Mouse (Mus musculus): Measurements from ENCODE around the gene Igfbpl1. TPM values are rescaled to one million over a fixed set of nuclear protein-coding genes. Genes with fewer than 3 reads are reported as not detected.
A peak's percentile ranks its signal among the peaks of the same experiment; 100 is the strongest.

Igfbpl1 gene
- polyA plus RNA-seq, 1 experiment from 2014 or later: 24.7 TPM

DNA sequence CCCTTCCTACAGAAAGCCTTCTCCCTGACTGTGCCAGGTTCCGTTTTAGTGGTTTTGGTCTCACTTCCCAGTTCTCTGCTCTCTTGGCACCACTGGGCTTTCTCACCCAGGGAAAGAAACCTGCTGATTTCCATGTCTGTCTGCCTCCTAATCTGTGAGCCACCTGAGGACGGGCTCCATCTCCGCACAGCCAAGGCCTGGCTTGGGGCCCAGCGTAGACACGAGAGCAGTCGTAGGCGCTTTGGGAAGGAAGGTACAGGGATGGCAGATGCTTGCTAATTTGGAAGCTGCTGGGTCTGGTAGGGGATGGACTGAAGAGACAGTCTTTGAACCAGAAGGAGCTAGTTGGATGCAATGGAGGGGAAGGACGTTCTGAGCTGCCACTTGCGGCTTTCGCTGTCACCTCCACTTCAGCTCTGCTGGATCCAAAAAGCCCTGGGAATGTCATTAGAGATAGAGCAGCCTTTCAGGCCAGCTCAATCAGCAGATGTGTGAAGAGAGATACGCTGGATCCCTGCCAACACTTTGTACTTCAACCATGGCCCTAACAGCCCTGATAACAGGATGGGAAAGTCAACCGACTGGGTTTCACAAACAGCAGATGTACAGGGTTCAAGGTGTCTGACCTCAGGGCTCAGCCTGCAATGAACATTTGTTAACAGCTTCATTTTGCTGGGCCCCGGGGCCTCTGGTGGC, 37.3 kb downstream of the Igfbpl1 start:
- WGBS: 68% methylated on average over 13 of the region's 13 CpGs
- ATAC-seq (ENCODE audit: low FRiP score): no peak
- Histone ChIP-seq H3K9ac (replicated peaks) (no peak overlapping the region), H3K36me3 (no peaks in the 10 kb centered on the region), H3K4me3 (replicated peaks) (no peak overlapping the region), H3K4me1 (peaks cover 17% of the 10 kb centered on the region), H3K27ac (replicated peaks) (no peak overlapping the region), H3K27me3 (replicated peaks) (no peaks in the 10 kb centered on the region), H3K9me3 (replicated peaks) (no peaks in the 10 kb centered on the region), H3K4me2 (no peak overlapping the region)

DNA sequence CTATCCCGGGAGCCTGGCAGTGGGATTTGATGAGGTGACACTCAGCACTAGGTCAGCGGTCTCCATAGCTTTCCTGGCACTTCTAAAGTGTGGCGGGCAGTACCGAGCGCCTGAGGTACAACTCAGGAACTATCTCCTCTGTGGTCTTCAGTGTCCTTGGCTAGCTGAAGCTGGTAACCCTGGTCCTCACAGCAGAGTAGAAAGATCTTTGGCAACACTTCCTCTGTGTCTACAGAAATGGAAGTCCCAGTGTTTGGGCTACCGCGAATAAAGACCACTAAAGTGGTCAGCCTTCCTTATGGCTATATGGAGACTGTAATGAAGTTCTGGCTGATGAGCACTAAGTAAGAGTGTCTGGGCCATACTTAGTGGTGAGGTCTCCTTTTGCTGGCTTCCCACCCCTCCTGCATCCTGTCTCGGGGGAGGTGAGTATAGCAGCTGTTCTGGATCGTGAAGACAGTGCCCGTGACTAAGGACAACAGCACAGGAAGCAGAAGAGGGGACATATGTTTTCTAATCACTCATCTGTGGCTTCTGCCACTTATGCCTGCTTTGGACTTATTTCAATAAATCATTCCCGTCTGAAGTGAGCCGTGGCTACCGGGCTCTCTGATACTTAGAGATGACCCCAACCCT, 38.2 kb downstream of the Igfbpl1 start:
- Histone ChIP-seq H3K4me2 (no peak overlapping the region), H3K9me3 (replicated peaks) (no peaks in the 10 kb centered on the region), H3K36me3 (no peaks in the 10 kb centered on the region), H3K4me1 (peaks cover 17% of the 10 kb centered on the region), H3K4me3 (replicated peaks) (no peak overlapping the region), H3K27me3 (replicated peaks) (no peaks in the 10 kb centered on the region), H3K27ac (replicated peaks) (no peak overlapping the region), H3K9ac (replicated peaks) (no peak overlapping the region)
- 76% methylated on average over 13 of the region's 13 CpGs for WGBS
- ATAC-seq (ENCODE audit: low FRiP score): no peak

DNA sequence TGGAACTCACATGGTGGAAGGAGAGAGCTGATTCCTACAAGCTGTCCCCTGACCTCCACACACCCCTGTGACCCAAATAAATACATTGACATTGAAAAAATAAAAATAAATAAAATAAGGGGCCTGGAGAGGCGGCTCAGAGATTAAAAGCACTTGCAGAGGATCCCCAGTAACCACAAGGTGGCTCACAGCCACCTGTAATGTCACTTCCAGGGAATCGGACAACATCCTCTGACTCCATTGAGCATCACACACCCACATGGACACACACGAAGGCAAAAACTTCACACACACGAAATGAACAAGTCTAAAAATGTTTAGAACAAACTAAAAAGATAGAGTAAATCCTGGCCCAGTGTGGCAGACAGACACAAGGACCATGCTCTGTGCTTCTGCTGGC, 40.0 kb downstream of the Igfbpl1 start:
- Histone ChIP-seq H3K4me1 (peaks cover 17% of the 10 kb centered on the region), H3K4me3 (replicated peaks) (no peak overlapping the region), H3K4me2 (no peak overlapping the region), H3K36me3 (no peaks in the 10 kb centered on the region), H3K9ac (replicated peaks) (no peak overlapping the region), H3K27me3 (replicated peaks) (no peaks in the 10 kb centered on the region), H3K27ac (replicated peaks) (no peak overlapping the region), H3K9me3 (replicated peaks) (no peaks in the 10 kb centered on the region)
- no peak for ATAC-seq (ENCODE audit: low FRiP score)
- 58% methylated on average over 4 of the region's 4 CpGs for WGBS

DNA sequence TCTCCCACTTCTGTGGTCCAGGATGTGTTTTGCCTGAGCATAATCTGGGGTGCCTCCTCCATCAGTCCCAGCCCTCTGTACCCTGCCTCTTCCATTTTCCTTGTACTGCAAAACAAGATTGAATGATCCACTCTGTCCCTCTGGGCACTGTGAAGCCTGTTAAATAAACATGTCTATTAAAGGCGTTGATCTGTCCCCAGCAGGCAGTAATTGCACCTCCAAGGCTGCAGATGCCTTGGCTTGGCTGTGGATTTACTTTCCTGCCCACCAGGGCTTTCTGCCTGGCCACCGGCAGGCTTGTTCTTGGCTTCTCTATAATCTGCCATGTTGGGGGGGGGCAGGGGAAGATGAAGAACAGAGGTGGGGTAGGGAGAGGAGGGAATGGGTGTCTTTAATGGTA, 40.8 kb downstream of the Igfbpl1 start:
- 11% methylated on average over 2 of the region's 2 CpGs for WGBS

DNA sequence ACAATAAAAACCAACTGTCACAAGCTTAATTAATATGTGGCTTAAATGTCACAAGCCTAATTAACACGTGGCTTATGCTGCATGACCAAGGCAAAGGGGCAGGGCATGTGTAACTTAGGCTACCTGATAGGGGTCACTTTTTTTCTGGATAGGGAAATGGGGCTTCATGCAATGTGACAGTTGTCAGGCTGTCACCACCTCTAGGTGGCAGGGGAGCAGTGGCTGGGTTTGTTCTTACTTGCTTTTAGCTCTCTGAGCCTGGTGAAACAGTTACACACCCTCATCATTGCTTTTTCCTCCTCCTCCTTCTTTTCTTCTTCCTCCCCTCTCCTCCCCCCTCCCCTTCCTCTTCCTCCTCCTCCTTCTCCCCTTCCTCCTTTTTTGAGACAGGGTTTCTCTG, 43.1 kb downstream of the Igfbpl1 start:
- Histone ChIP-seq H3K9ac (replicated peaks) (no peak overlapping the region), H3K36me3 (no peaks in the 10 kb centered on the region), H3K4me1 (peaks cover 6% of the 10 kb centered on the region), H3K4me2 (no peak overlapping the region), H3K4me3 (replicated peaks) (no peak overlapping the region), H3K27ac (replicated peaks) (no peak overlapping the region), H3K27me3 (replicated peaks) (no peaks in the 10 kb centered on the region), H3K9me3 (replicated peaks) (no peaks in the 10 kb centered on the region)
- WGBS: 62% methylated on average over 1 of the region's 1 CpGs
- no peak for ATAC-seq (ENCODE audit: low FRiP score)

More for the DNA sequence above, 40.8 kb downstream of the Igfbpl1 start:
- no peaks in the 10 kb centered on the region for H3K27me3 ChIP-seq (replicated peaks)
- H3K4me2 ChIP-seq: no peak overlapping the region
- H3K4me1 ChIP-seq: peaks cover 17% of the 10 kb centered on the region
- H3K9me3 ChIP-seq (replicated peaks): no peaks in the 10 kb centered on the region
- ATAC-seq (ENCODE audit: low FRiP score): no peak
- no peak overlapping the region for H3K9ac ChIP-seq (replicated peaks)
- H3K36me3 ChIP-seq: no peaks in the 10 kb centered on the region
- H3K4me3 ChIP-seq (replicated peaks): no peak overlapping the region
- no peak overlapping the region for H3K27ac ChIP-seq (replicated peaks)

DNA sequence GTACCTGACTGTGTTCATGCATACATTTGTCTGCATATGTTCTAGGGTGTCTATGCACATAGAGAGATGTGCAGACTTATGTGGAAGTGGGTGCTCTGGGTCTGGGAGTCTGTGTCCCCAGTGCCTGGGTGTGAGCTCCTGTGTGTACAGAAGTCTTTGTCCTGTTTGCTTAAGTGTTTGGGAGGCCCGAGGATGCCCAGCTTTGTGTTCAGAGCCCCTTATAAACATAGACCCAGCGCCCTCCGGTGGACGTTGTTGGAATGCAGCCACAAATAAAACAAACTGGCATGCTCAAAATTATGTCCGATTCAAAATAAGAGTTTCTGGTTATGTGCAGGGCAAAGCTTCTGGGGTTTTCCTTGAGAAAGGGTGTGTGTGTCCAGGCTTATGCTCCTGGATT, 55.1 kb downstream of the Igfbpl1 start:
- Histone ChIP-seq H3K4me1 (peaks cover 34% of the 10 kb centered on the region), H3K27me3 (replicated peaks) (peaks cover 3% of the 10 kb centered on the region; the same call in 1 of the 2 replicates), H3K4me3 (replicated peaks) (no peak overlapping the region), H3K27ac (replicated peaks) (no peak overlapping the region), H3K4me2 (no peak overlapping the region), H3K9ac (replicated peaks) (no peak overlapping the region), H3K9me3 (replicated peaks) (no peaks in the 10 kb centered on the region), H3K36me3 (no peaks in the 10 kb centered on the region)
- 4% methylated on average over 5 of the region's 5 CpGs for WGBS
- peak; percentile 65 for ATAC-seq (ENCODE audit: low FRiP score)

DNA sequence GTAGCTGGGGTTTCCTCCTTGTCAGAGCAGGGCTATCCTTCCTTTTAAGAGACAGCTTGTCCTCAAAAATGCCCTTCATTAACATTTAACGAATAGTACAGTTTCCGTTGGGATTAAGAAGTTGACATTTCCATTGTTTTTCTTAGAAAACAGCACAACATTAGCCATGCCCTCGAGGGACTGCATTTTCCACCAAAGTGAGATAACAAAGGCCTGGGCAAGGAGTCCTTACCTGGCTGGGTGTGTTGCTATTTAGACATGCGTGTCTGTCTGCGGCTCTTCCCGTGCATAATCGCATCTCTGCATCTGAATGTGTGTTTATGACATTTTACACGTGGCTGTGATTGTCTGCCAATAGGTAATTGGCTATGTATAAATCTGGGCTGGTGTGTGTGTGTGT, 55.5 kb downstream of the Igfbpl1 start:
- ATAC-seq (ENCODE audit: low FRiP score): peak; percentile 10; the same call in 1 of the 2 replicates
- 19% methylated on average over 8 of the region's 8 CpGs for WGBS
- H3K4me3 ChIP-seq (replicated peaks): no peak overlapping the region
- H3K9me3 ChIP-seq (replicated peaks): no peaks in the 10 kb centered on the region
- no peak overlapping the region for H3K9ac ChIP-seq (replicated peaks)
- H3K27me3 ChIP-seq (replicated peaks): peaks cover 3% of the 10 kb centered on the region; the same call in 1 of the 2 replicates
- peaks cover 38% of the 10 kb centered on the region for H3K4me1 ChIP-seq
- H3K36me3 ChIP-seq: no peaks in the 10 kb centered on the region
- no peak overlapping the region for H3K4me2 ChIP-seq
- no peak overlapping the region for H3K27ac ChIP-seq (replicated peaks)

DNA sequence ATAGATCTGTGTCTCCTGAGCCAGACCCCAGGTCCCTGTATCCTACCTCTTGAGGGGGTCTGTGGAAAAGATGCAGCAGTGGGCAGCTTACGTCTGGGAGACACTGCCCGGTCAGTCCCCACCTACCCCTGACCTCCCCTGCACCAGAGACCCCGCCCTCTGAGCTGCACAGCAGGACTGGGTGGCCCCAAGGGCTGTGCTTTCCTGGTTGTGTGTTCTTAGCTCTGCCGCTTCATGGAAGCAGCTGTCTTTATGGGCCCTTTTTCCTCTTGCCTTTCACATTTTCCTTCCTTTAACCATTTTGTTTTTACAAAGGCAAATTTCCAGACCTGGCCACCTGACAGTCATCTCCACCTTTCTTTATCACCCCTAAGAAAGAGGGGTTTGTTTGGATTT, 56.1 kb downstream of the Igfbpl1 start:
- no peaks in the 10 kb centered on the region for H3K36me3 ChIP-seq
- no peak overlapping the region for H3K4me2 ChIP-seq
- H3K4me1 ChIP-seq: peaks cover 44% of the 10 kb centered on the region
- WGBS: 22% methylated on average over 4 of the region's 4 CpGs
- H3K27ac ChIP-seq (replicated peaks): no peak overlapping the region
- H3K9ac ChIP-seq (replicated peaks): no peak overlapping the region
- no peak for ATAC-seq (ENCODE audit: low FRiP score)
- H3K27me3 ChIP-seq (replicated peaks): peaks cover 3% of the 10 kb centered on the region; the same call in 1 of the 2 replicates
- H3K9me3 ChIP-seq (replicated peaks): no peaks in the 10 kb centered on the region
- H3K4me3 ChIP-seq (replicated peaks): no peak overlapping the region

DNA sequence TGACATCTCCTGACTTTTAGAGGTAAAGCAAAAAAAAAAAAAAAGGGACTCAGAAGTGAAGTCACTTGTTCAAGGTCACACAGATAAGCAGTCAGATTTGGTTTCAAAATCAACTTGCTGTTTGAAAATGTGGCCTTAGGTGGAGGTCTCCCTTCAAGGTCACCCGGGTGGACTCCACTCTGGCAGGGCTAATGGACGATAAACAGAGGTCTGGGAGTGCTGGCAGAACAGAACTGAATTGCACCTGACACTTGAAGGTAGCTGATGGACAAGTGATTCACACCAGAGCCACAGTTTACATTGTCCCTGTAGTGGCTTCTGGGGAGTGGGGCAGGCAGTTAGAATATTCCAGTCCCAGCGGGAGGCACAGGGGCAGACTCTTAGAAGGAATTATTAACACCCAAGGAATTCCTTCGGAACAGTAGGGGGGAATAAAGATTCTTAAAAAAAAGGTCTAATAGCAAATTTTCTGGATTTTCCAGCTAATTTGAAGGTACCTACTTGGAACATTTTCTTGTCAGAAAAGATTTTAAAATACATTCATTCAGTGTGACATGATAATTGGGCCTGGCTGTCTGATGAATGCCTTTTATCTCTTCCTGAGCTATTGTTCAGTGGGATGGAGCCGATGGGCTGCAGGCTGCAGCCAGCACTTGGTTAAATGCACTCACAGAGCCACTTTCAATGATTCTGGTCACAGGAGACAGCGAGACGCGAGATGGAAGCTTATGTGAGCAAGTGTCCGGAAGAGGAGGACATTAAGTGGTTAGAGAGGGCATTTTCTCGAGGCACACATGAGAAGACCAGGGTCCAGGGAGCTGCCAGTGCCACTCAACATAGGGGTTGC, 56.7 kb downstream of the Igfbpl1 start:
- H3K36me3 ChIP-seq: no peaks in the 10 kb centered on the region
- no peak overlapping the region for H3K4me3 ChIP-seq (replicated peaks)
- H3K4me1 ChIP-seq: peaks cover 50% of the 10 kb centered on the region
- no peak overlapping the region for H3K27ac ChIP-seq (replicated peaks)
- WGBS: 13% methylated on average over 10 of the region's 10 CpGs
- no peak overlapping the region for H3K9ac ChIP-seq (replicated peaks)
- no peak overlapping the region for H3K4me2 ChIP-seq
- no peaks in the 10 kb centered on the region for H3K9me3 ChIP-seq (replicated peaks)
- H3K27me3 ChIP-seq (replicated peaks): peaks cover 3% of the 10 kb centered on the region; the same call in 1 of the 2 replicates
- ATAC-seq (ENCODE audit: low FRiP score): no peak

DNA sequence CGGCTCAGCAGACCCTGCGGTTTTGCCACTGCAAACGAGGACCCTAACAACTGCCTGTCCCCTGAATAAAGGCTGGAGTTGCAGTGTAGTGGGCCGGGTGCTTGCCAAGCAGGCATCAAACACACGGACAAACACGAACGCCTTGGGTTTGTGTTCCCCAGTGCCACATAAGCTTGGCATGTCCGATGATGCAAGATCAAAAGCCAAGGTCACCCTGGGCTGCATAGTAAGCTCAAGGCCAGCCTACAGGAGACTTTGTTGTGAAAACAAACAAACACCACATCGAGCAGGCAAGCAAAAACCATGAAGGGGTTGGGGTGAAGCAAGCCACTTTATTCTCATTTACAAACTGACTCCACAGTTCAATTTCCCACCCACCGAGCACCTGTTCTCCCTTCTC, 57.6 kb downstream of the Igfbpl1 start:
- Histone ChIP-seq H3K4me2 (no peak overlapping the region), H3K36me3 (no peaks in the 10 kb centered on the region), H3K4me1 (peaks cover 59% of the 10 kb centered on the region), H3K4me3 (replicated peaks) (no peak overlapping the region), H3K9me3 (replicated peaks) (no peaks in the 10 kb centered on the region), H3K27me3 (replicated peaks) (peaks cover 3% of the 10 kb centered on the region; the same call in 1 of the 2 replicates), H3K27ac (replicated peaks) (no peak overlapping the region), H3K9ac (replicated peaks) (no peak overlapping the region)
- ATAC-seq (ENCODE audit: low FRiP score): no peak
- 45% methylated on average over 10 of the region's 10 CpGs for WGBS

DNA sequence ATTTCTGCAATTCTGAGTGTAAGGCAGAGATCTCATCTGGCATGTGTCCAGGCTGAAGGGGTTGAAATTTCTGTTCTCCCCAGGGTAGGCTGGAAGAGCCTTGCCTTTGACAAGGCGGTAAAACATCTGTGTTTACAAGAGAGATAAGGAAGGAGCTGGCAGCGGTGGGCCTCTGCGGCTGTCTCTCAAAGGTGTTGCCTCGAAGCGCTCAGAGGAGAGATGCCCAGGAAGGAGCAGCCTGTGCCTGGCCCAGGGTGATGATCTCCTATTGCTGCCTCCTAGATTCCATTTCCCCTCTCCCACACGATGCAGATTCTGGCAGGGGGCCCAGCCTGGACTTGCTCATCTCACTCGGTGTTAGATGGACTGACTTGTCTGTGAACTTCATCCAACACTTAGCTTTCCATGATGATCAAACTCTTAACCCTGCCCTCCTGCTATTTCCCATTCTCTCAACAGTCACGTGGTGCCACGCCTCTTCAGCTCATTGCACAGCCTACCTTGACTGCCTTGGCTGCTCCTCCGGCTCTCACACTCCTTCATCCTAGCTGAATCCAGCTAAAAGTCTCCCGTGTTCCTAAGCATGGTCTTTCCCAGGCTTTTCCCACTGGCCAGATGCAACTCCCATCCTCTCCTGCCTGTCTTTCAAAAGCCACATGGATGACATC, 58.7 kb downstream of the Igfbpl1 start:
- no peak overlapping the region for H3K9ac ChIP-seq (replicated peaks)
- H3K4me1 ChIP-seq: peaks cover 70% of the 10 kb centered on the region
- ATAC-seq (ENCODE audit: low FRiP score): no peak
- WGBS: 67% methylated on average over 11 of the region's 11 CpGs
- H3K27me3 ChIP-seq (replicated peaks): peaks cover 3% of the 10 kb centered on the region; the same call in 1 of the 2 replicates
- no peak overlapping the region for H3K4me3 ChIP-seq (replicated peaks)
- no peaks in the 10 kb centered on the region for H3K9me3 ChIP-seq (replicated peaks)
- no peaks in the 10 kb centered on the region for H3K36me3 ChIP-seq
- no peak overlapping the region for H3K4me2 ChIP-seq
- no peak overlapping the region for H3K27ac ChIP-seq (replicated peaks)
